ENCODE assay signal across 20 mouse cellular contexts in genomic region chr7:132641606-132642005, GRCm38 (mm10). TPM values are rescaled to one million over a fixed set of nuclear protein-coding genes. Genes with fewer than 3 reads are reported as not detected.
DNase-seq lines count a peak whose midpoint lies in the region; ATAC-seq lines count a peak whose summit lies in the region.
"Had no signal": no experiment of that assay in that cellular context is flagged by ENCODE, and none has a peak within 500 bp of the region (broad histone marks: within the 10 kb centered on the region; RNA-seq: fewer than 3 reads in every experiment).

No protein-coding gene starts in this region.

- no peak overlapping the region for H3K27ac ChIP-seq in hindbrain, embryonic 13.5 days
- H3K27ac ChIP-seq in hindbrain, embryonic 16.5 days (ENCODE audit: low read depth, low read length): no peak overlapping the region
- no peak overlapping the region for H3K27ac ChIP-seq in embryonic facial prominence, embryonic 12.5 days
- no peak overlapping the region for H3K27ac ChIP-seq in heart, embryonic 12.5 days (ENCODE audit: poor library complexity, severe bottlenecking)
- H3K27ac ChIP-seq: embryonic facial prominence, embryonic 13.5 days; forebrain, embryonic 12.5 days; heart, embryonic 13.5 days; hindbrain, postnatal 0 days had no signal

- peak; percentile 50 for DNase-seq in 416B (ENCODE audit: low read depth)
- peak; percentile 27 for DNase-seq in MN1 (ENCODE audit: low spot score)
- no peak for DNase-seq in thymus, postnatal 10 days (ENCODE audit: low spot score in 2 of 2)
- DNase-seq: adrenal gland, postnatal 14 days; B cell, adult 2 months; cerebellum, adult 9-10 months; cerebellum, postnatal 36 days; heart, postnatal 36 days had no signal

- 0 out of 2 replicates have a peak overlapping the region, but pooled peaks have one; percentile 39 for H3K9ac ChIP-seq in hindbrain, embryonic 13.5 days
- no peak overlapping the region for H3K9ac ChIP-seq in hindbrain, embryonic 16.5 days (ENCODE audit: low read depth, low read length)
- H3K9ac ChIP-seq in embryonic facial prominence, embryonic 12.5 days: no peak overlapping the region
- H3K9ac ChIP-seq in heart, embryonic 12.5 days: no peak overlapping the region
- H3K9ac ChIP-seq: embryonic facial prominence, embryonic 13.5 days; forebrain, embryonic 12.5 days; heart, embryonic 13.5 days had no signal

- no peak overlapping the region for H3K4me3 ChIP-seq in hindbrain, embryonic 13.5 days
- H3K4me3 ChIP-seq in hindbrain, embryonic 16.5 days (ENCODE audit: low read length): no peak overlapping the region
- no peak overlapping the region for H3K4me3 ChIP-seq in embryonic facial prominence, embryonic 12.5 days
- no peak overlapping the region for H3K4me3 ChIP-seq in heart, embryonic 12.5 days
- H3K4me3 ChIP-seq: embryonic facial prominence, embryonic 13.5 days; forebrain, embryonic 12.5 days; heart, embryonic 13.5 days had no signal

- 0 out of 2 replicates have a peak, but pooled peaks cover 14% of the 10 kb centered on the region for H3K27me3 ChIP-seq in hindbrain, embryonic 13.5 days
- H3K27me3 ChIP-seq in hindbrain, embryonic 16.5 days (replicated peaks; ENCODE audit: control insufficient read depth, insufficient read depth, low read length): no peaks in the 10 kb centered on the region; the same call in 1 of the 2 replicates
- H3K27me3 ChIP-seq in embryonic facial prominence, embryonic 12.5 days: peaks cover 4% of the 10 kb centered on the region; the same call in 1 of the 2 replicates
- H3K27me3 ChIP-seq in heart, embryonic 12.5 days (replicated peaks): no peaks in the 10 kb centered on the region
- H3K27me3 ChIP-seq: embryonic facial prominence, embryonic 13.5 days; forebrain, embryonic 12.5 days; heart, embryonic 13.5 days had no signal

- ATAC-seq in hindbrain, embryonic 13.5 days (ENCODE audit: low FRiP score): no peak
- no peak for ATAC-seq in hindbrain, embryonic 16.5 days
- peak; percentile 12; the same call in 1 of the 2 replicates for ATAC-seq in embryonic facial prominence, embryonic 12.5 days (ENCODE audit: insufficient number of reproducible peaks, insufficient read depth, low FRiP score, low TSS enrichment)
- ATAC-seq in heart, embryonic 12.5 days (ENCODE audit: insufficient number of reproducible peaks, low FRiP score): no peak
- ATAC-seq: activated CD4-positive, CD25-positive, alpha-beta regulatory T cell, adult 4 months; CD4-positive, CD25-positive, alpha-beta regulatory T cell, adult 4 months; forebrain, embryonic 16.5 days had no signal

- peaks cover 33% of the 10 kb centered on the region for H3K4me1 ChIP-seq in hindbrain, embryonic 13.5 days (replicated peaks)
- H3K4me1 ChIP-seq in hindbrain, embryonic 16.5 days (ENCODE audit: control insufficient read depth, insufficient read depth, low read depth, low read length): peaks cover 2% of the 10 kb centered on the region; the same call in 1 of the 2 replicates
- H3K4me1 ChIP-seq in embryonic facial prominence, embryonic 12.5 days: no peaks in the 10 kb centered on the region
- H3K4me1 ChIP-seq in heart, embryonic 12.5 days (replicated peaks): no peaks in the 10 kb centered on the region
- H3K4me1 ChIP-seq: heart, embryonic 13.5 days had no signal

- H3K9me3 ChIP-seq in hindbrain, embryonic 13.5 days: no peaks in the 10 kb centered on the region
- H3K9me3 ChIP-seq in hindbrain, embryonic 16.5 days (ENCODE audit: control insufficient read depth, low read length): no peaks in the 10 kb centered on the region
- no peaks in the 10 kb centered on the region for H3K9me3 ChIP-seq in embryonic facial prominence, embryonic 12.5 days
- H3K9me3 ChIP-seq in heart, embryonic 12.5 days (replicated peaks): no peaks in the 10 kb centered on the region
- H3K9me3 ChIP-seq: embryonic facial prominence, embryonic 13.5 days; forebrain, embryonic 12.5 days; heart, embryonic 13.5 days had no signal

- H3K4me2 ChIP-seq in hindbrain, embryonic 13.5 days: no peak overlapping the region
- H3K4me2 ChIP-seq in hindbrain, embryonic 16.5 days (ENCODE audit: low read length): no peak overlapping the region
- no peak overlapping the region for H3K4me2 ChIP-seq in embryonic facial prominence, embryonic 12.5 days (replicated peaks)
- H3K4me2 ChIP-seq in heart, embryonic 12.5 days: no peak overlapping the region
- H3K4me2 ChIP-seq: embryonic facial prominence, embryonic 13.5 days; forebrain, embryonic 12.5 days; heart, embryonic 13.5 days had no signal

- WGBS in hindbrain, embryonic 13.5 days: 74% methylated on average over 1 of the region's 1 CpGs
- 91% methylated on average over 1 of the region's 1 CpGs for WGBS in hindbrain, embryonic 16.5 days
- 63% methylated on average over 1 of the region's 1 CpGs for WGBS in embryonic facial prominence, embryonic 12.5 days
- WGBS in heart, embryonic 12.5 days: 79% methylated on average over 1 of the region's 1 CpGs

- no peaks in the 10 kb centered on the region for H3K36me3 ChIP-seq in hindbrain, embryonic 13.5 days
- no peaks in the 10 kb centered on the region for H3K36me3 ChIP-seq in hindbrain, embryonic 16.5 days (ENCODE audit: control insufficient read depth, insufficient read depth, low read length)
- H3K36me3 ChIP-seq in embryonic facial prominence, embryonic 12.5 days: no peaks in the 10 kb centered on the region
- 0 out of 2 replicates have a peak, but pooled peaks cover 8% of the 10 kb centered on the region for H3K36me3 ChIP-seq in heart, embryonic 12.5 days
- H3K36me3 ChIP-seq: embryonic facial prominence, embryonic 13.5 days; forebrain, embryonic 12.5 days had no signal

RNA-seq across cellular contexts. Expression of gene Lhpp, which starts 31.2 kb away (rescaled TPM):
- 30.7 and 30.9 TPM in 2 replicates for polyA plus RNA-seq in hindbrain, embryonic 13.5 days (2015; fragmentation: Nextera tagmentation; extraction: Ambion mirVana)
- polyA plus RNA-seq in hindbrain, embryonic 16.5 days (2015; fragmentation: Nextera tagmentation; extraction: Ambion mirVana): 56.2 and 56.4 TPM in 2 replicates
- polyA plus RNA-seq in embryonic facial prominence, embryonic 12.5 days (2016; fragmentation: Nextera tagmentation; extraction: Ambion mirVana): 16.2 and 17.8 TPM in 2 replicates
- 23.5 and 23.6 TPM in 2 replicates for polyA plus RNA-seq in heart, embryonic 12.5 days (2016; fragmentation: Nextera tagmentation; extraction: Ambion mirVana)

RNA-seq across cellular contexts. Expression of gene Nkx1-2, which starts 42.2 kb away (rescaled TPM):
- 0.62 and 0.80 TPM in 2 replicates for polyA plus RNA-seq in hindbrain, embryonic 13.5 days (2015; fragmentation: Nextera tagmentation; extraction: Ambion mirVana)
- polyA plus RNA-seq in hindbrain, embryonic 16.5 days (2015; fragmentation: Nextera tagmentation; extraction: Ambion mirVana): 0.24 and 0.29 TPM in 2 replicates
- 0.06 and 0.15 TPM in 2 replicates for polyA plus RNA-seq in embryonic facial prominence, embryonic 12.5 days (2016; fragmentation: Nextera tagmentation; extraction: Ambion mirVana)
- not detected in 2 replicates for polyA plus RNA-seq in heart, embryonic 12.5 days (2016; fragmentation: Nextera tagmentation; extraction: Ambion mirVana)
- polyA plus RNA-seq: activated CD4-positive, CD25-positive, alpha-beta regulatory T cell, adult 4 months; CD4-positive, CD25-positive, alpha-beta regulatory T cell, adult 4 months; embryonic facial prominence, embryonic 13.5 days; heart, embryonic 13.5 days; heart, postnatal 0 days had no signal

Comparison
In these comparisons a context has a peak if more than half of its experiments do, and no peak if none do; other contexts are left out.
1. DNase-seq: peak in 416B (single experiment) and MN1 (single experiment); none in thymus, postnatal 10 days (0 of 2).